In genomic region chr2:28628053-28628452, GRCm38 (mm10) we compare ENCODE assay signal across 1 mouse cellular context.
A peak's percentile ranks its signal among the peaks of the same experiment; 100 is the strongest.
TF ChIP-seq lines count a peak whose summit lies in the region.

No protein-coding gene starts in this region.

TF ChIP-seq in MEL, 35 proteins besides CTCF, POLR2A, EP300 and RAD21 (continued from another document):
- TF ChIP-seq ZNF384 (IDR thresholded peaks at IDR 0.05; ENCODE audit: low read depth, low read length) (peak; percentile 72), SMC3 (IDR thresholded peaks at IDR 0.05; ENCODE audit: low read depth, low read length) (peak; percentile 52), MYC (IDR thresholded peaks at IDR 0.05; ENCODE audit: low read depth, low read length) (peak; percentile 28; the same call in 1 of the 2 replicates), MXI1 (IDR thresholded peaks at IDR 0.05; ENCODE audit: low read depth, low read length) (no peak)
